Mouse (Mus musculus): Measurements from ENCODE around the gene Akap5. TPM values are rescaled to one million over a fixed set of nuclear protein-coding genes. Genes with fewer than 3 reads are reported as not detected.

Akap5 gene
- polyA plus RNA-seq, 1 experiment from 2014 or later: 4.2 TPM

- Histone ChIP-seq H3K4me2 (ENCODE audit: low read length) (no peak overlapping the region), H3K27ac (replicated peaks in 1 of 2; ENCODE audit: control insufficient read depth in 1 of 2, insufficient read depth in 1 of 2, low read depth in 2 of 2, low read length in 2 of 2) (no peak overlapping the region), H3K9me3 (ENCODE audit: control insufficient read depth, low read length) (no peaks in the 10 kb centered on the region), H3K27me3 (ENCODE audit: control insufficient read depth, insufficient read depth, low read length) (no peaks in the 10 kb centered on the region), H3K9ac (ENCODE audit: low read length) (no peak overlapping the region), H3K36me3 (ENCODE audit: control insufficient read depth, insufficient read depth, low read length) (no peaks in the 10 kb centered on the region), H3K4me1 (ENCODE audit: control insufficient read depth in 2 of 2, insufficient read depth in 2 of 2, low read length in 2 of 2) (peaks cover 6 to 27% of the 10 kb centered on the region in 2 experiments), H3K4me3 (ENCODE audit: control insufficient read depth in 1 of 2, insufficient read depth in 1 of 2, low read depth in 1 of 2, low read length in 2 of 2) (no peak overlapping the region)
- 78% methylated on average over 3 of the region's 3 CpGs for WGBS
- no peak for ATAC-seq (ENCODE audit: insufficient number of reproducible peaks, insufficient read depth, low FRiP score, low read depth)
These were observed 41.6 kb downstream of the Akap5 start for GRCm38 (mm10) chr12:76366276-76366675.

DNA sequence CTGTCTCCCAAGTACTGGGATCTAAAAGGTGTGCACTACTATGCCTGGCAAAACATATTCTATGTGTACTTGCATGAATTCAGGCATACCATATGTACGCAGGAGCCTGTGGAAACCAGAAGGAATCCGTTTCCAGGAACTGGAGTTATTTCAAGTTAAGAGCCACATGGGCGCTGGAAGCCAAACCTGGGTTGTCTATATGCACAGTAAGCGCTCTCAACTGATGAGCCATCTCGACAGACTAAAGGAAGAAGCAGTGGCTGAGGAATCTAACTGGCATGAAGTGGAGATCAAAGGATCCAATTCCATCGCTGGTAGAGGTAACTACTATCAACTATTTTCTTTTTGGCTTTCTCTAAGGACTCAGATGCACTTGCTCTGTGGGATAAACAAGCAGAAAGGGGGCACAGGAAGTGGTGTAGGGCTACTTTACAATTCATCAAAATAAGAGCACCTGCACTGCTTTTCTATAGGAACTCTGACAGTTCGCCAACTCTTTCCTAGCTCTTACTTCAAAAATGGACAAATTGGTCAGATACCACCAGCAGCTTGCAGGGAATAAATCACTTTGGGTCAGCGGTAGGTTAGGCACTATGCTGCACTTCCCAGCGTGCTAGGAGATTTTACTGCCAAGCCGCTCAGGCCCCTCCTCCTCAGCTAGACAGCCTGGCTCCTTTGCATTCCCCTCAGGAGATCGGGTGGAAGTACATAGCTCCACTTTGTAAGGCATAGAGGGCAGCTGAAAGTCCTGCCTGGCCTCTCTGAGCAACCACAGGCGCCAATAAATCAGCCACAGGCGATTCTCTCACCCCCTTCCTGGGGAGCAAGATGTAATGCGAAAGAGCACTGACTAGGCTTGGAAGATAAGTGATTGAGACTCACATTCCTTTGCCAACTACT is 42.7 kb downstream of the Akap5 start:
- Histone ChIP-seq H3K4me2 (ENCODE audit: low read length) (peak overlapping the region; percentile 96), H3K4me3 (ENCODE audit: control insufficient read depth in 1 of 2, insufficient read depth in 1 of 2, low read depth in 1 of 2, low read length in 2 of 2) (peak overlapping the region; percentile 2 to 96; a peak in 2 of 4 replicates), H3K27me3 (ENCODE audit: control insufficient read depth, insufficient read depth, low read length) (no peaks in the 10 kb centered on the region), H3K9me3 (ENCODE audit: control insufficient read depth, low read length) (no peaks in the 10 kb centered on the region), H3K27ac (replicated peaks in 1 of 2; ENCODE audit: control insufficient read depth in 1 of 2, insufficient read depth in 1 of 2, low read depth in 2 of 2, low read length in 2 of 2) (peak overlapping the region; percentile 23 to 100), H3K9ac (ENCODE audit: low read length) (peak overlapping the region; percentile 99), H3K36me3 (ENCODE audit: control insufficient read depth, insufficient read depth, low read length) (no peaks in the 10 kb centered on the region), H3K4me1 (ENCODE audit: control insufficient read depth in 2 of 2, insufficient read depth in 2 of 2, low read length in 2 of 2) (peaks cover 9 to 32% of the 10 kb centered on the region in 2 experiments)
- 19% methylated on average over 14 of the region's 14 CpGs for WGBS
- no peak for ATAC-seq (ENCODE audit: insufficient number of reproducible peaks, insufficient read depth, low FRiP score, low read depth)

DNA sequence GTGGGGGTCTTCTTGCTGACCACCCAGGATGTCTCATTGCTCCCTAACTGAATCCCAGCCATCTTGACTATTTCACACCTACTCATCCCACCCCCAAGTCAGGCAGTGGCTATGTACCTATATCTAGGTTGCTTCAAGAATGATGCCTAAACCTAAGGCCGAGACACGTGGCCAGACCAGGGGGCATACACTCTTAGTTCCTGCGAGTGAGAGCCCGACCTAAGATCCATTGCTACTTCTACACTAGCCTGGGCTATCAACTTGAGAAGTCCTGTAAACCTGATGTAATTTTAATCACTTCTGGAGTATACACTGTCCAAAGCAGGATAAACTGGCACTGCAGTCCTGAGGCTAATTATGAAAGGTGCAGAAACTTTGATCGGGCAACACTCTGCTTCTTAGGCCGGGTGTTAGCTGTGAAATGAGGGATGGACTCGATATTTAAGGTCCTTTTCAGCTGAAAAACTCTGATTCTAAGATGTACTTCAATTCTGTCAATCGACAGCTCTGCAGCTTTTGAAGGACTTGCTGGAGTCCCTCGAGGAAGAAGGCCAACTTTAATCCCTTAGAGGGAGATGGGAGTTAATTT is 43.6 kb downstream of the Akap5 start:
- ATAC-seq (ENCODE audit: insufficient number of reproducible peaks, insufficient read depth, low FRiP score, low read depth): no peak

GRCm38 (mm10) chr12:76368790-76369205 is 44.1 kb downstream of the Akap5 start:
- H3K27ac ChIP-seq (replicated peaks in 1 of 2; ENCODE audit: control insufficient read depth in 1 of 2, insufficient read depth in 1 of 2, low read depth in 2 of 2, low read length in 2 of 2): peak overlapping the region; percentile 98 to 100
- peak overlapping the region; percentile 90 to 96 for H3K4me3 ChIP-seq (ENCODE audit: control insufficient read depth in 1 of 2, insufficient read depth in 1 of 2, low read depth in 1 of 2, low read length in 2 of 2)
- WGBS: under 1% methylated on average over 26 of the region's 26 CpGs
- H3K36me3 ChIP-seq (ENCODE audit: control insufficient read depth, insufficient read depth, low read length): no peaks in the 10 kb centered on the region
- peaks cover 11 to 41% of the 10 kb centered on the region in 2 experiments for H3K4me1 ChIP-seq (ENCODE audit: control insufficient read depth in 2 of 2, insufficient read depth in 2 of 2, low read length in 2 of 2)
- peak; percentile 11; the same call in 1 of the 2 replicates for ATAC-seq (ENCODE audit: insufficient number of reproducible peaks, insufficient read depth, low FRiP score, low read depth)
- H3K4me2 ChIP-seq (ENCODE audit: low read length): peak overlapping the region; percentile 96
- no peaks in the 10 kb centered on the region for H3K9me3 ChIP-seq (ENCODE audit: control insufficient read depth, low read length)
- peak overlapping the region; percentile 99 for H3K9ac ChIP-seq (ENCODE audit: low read length)
- no peaks in the 10 kb centered on the region for H3K27me3 ChIP-seq (ENCODE audit: control insufficient read depth, insufficient read depth, low read length)

More for the DNA sequence above, 43.6 kb downstream of the Akap5 start:
- no peaks in the 10 kb centered on the region for H3K9me3 ChIP-seq (ENCODE audit: control insufficient read depth, low read length)
- WGBS: 7% methylated on average over 9 of the region's 9 CpGs
- peaks cover 11 to 41% of the 10 kb centered on the region in 2 experiments for H3K4me1 ChIP-seq (ENCODE audit: control insufficient read depth in 2 of 2, insufficient read depth in 2 of 2, low read length in 2 of 2)
- no peaks in the 10 kb centered on the region for H3K36me3 ChIP-seq (ENCODE audit: control insufficient read depth, insufficient read depth, low read length)
- peak overlapping the region; percentile 98 to 100 for H3K27ac ChIP-seq (replicated peaks in 1 of 2; ENCODE audit: control insufficient read depth in 1 of 2, insufficient read depth in 1 of 2, low read depth in 2 of 2, low read length in 2 of 2)
- no peaks in the 10 kb centered on the region for H3K27me3 ChIP-seq (ENCODE audit: control insufficient read depth, insufficient read depth, low read length)
- peak overlapping the region; percentile 99 for H3K9ac ChIP-seq (ENCODE audit: low read length)
- peak overlapping the region; percentile 90 to 96 for H3K4me3 ChIP-seq (ENCODE audit: control insufficient read depth in 1 of 2, insufficient read depth in 1 of 2, low read depth in 1 of 2, low read length in 2 of 2)
- H3K4me2 ChIP-seq (ENCODE audit: low read length): peak overlapping the region; percentile 96

GRCm38 (mm10) chr12:76369206-76369977 is 44.7 kb downstream of the Akap5 start, which contains the start of gene Zbtb25:
Gene Zbtb25, minus strand, starts transcription at chr12:76369602.
- H3K36me3 ChIP-seq (ENCODE audit: control insufficient read depth, insufficient read depth, low read length): no peaks in the 10 kb centered on the region
- peaks cover 15 to 47% of the 10 kb centered on the region in 2 experiments for H3K4me1 ChIP-seq (ENCODE audit: control insufficient read depth in 2 of 2, insufficient read depth in 2 of 2, low read length in 2 of 2)
- H3K9ac ChIP-seq (ENCODE audit: low read length): peak within 1 kb of the TSS; percentile 99
- peak within 1 kb of the TSS; percentile 98 to 100 for H3K27ac ChIP-seq (replicated peaks in 1 of 2; ENCODE audit: control insufficient read depth in 1 of 2, insufficient read depth in 1 of 2, low read depth in 2 of 2, low read length in 2 of 2)
- H3K9me3 ChIP-seq (ENCODE audit: control insufficient read depth, low read length): no peaks in the 10 kb centered on the region
- WGBS: 0% methylated on average over 86 of the region's 96 CpGs
- peak within 1 kb of the TSS; percentile 96 for H3K4me2 ChIP-seq (ENCODE audit: low read length)
- H3K27me3 ChIP-seq (ENCODE audit: control insufficient read depth, insufficient read depth, low read length): no peaks in the 10 kb centered on the region
- peak within 1 kb of the TSS; percentile 90 to 96 for H3K4me3 ChIP-seq (ENCODE audit: control insufficient read depth in 1 of 2, insufficient read depth in 1 of 2, low read depth in 1 of 2, low read length in 2 of 2)
- ATAC-seq (ENCODE audit: insufficient number of reproducible peaks, insufficient read depth, low FRiP score, low read depth): peak; percentile 72

GRCm38 (mm10) chr12:76369978-76370830 is 45.5 kb downstream of the Akap5 start, which contains the start of gene Zbtb1:
Gene Zbtb1, plus strand, starts transcription at chr12:76370266.
- Histone ChIP-seq H3K4me3 (ENCODE audit: control insufficient read depth in 1 of 2, insufficient read depth in 1 of 2, low read depth in 1 of 2, low read length in 2 of 2) (peak within 1 kb of the TSS; percentile 90 to 96), H3K4me2 (ENCODE audit: low read length) (peak within 1 kb of the TSS; percentile 96), H3K9me3 (ENCODE audit: control insufficient read depth, low read length) (no peaks in the 10 kb centered on the region), H3K36me3 (ENCODE audit: control insufficient read depth, insufficient read depth, low read length) (no peaks in the 10 kb centered on the region), H3K9ac (ENCODE audit: low read length) (peak within 1 kb of the TSS; percentile 99), H3K27me3 (ENCODE audit: control insufficient read depth, insufficient read depth, low read length) (no peaks in the 10 kb centered on the region), H3K27ac (replicated peaks in 1 of 2; ENCODE audit: control insufficient read depth in 1 of 2, insufficient read depth in 1 of 2, low read depth in 2 of 2, low read length in 2 of 2) (peak within 1 kb of the TSS; percentile 98 to 100), H3K4me1 (ENCODE audit: control insufficient read depth in 2 of 2, insufficient read depth in 2 of 2, low read length in 2 of 2) (peaks cover 15 to 53% of the 10 kb centered on the region in 2 experiments)
- WGBS: under 1% methylated on average over 96 of the region's 99 CpGs
- peak; percentile 61 for ATAC-seq (ENCODE audit: insufficient number of reproducible peaks, insufficient read depth, low FRiP score, low read depth)
